Mouse (Mus musculus) stomach, postnatal 0 days (tissue): ENCODE data around the gene Gm36028.

Experiments
- CTCF ChIP-seq: IDR thresholded peaks from 2 replicates; pipeline ENCODE4 v1.5.1; 2016; ENCODE audit warnings: antibody characterized with exemption, low read depth, mild to moderate bottlenecking, moderate library complexity
- EP300 ChIP-seq: optimal IDR thresholded peaks from 2 replicates; pipeline ENCODE3; 2016; ENCODE audit warnings: antibody characterized with exemption

GRCm38 (mm10) chr16:37814383-37814971 is 46.5 kb downstream of the Gm36028 start:
- TF ChIP-seq CTCF = peak; percentile 80
- TF ChIP-seq EP300 = no peak
